Mouse (Mus musculus): ENCODE measurements at regions not wholly inside any gene's neighbourhood (a gene's known extent, or its start where the extent isn't known, plus 50 kb on each side); places are given as distances from the start of the nearest gene placed in this dataset.

- peak; percentile 30 for DNase-seq (ENCODE audit: low read depth)
Observed at GRCm38 (mm10) chr4:10774557-10775215, 99.6 kb upstream of the 2610301B20Rik start.

- no peak for DNase-seq (ENCODE audit: low read depth)
Observed at GRCm38 (mm10) chr4:10786701-10787100, 87.6 kb upstream of the 2610301B20Rik start.

- DNase-seq (ENCODE audit: low read depth), result no peak
Observed at GRCm38 (mm10) chr4:10788306-10788705, 86.0 kb upstream of the 2610301B20Rik start.

GRCm38 (mm10) chr4:10789141-10789540 lies 85.2 kb upstream of the 2610301B20Rik start:
- no peak for DNase-seq (ENCODE audit: low read depth)

GRCm38 (mm10) chr4:10792628-10793027 lies 81.7 kb upstream of the 2610301B20Rik start:
- no peak for DNase-seq (ENCODE audit: low read depth)

GRCm38 (mm10) chr4:10794471-10794870 lies 79.8 kb upstream of the 2610301B20Rik start:
- DNase-seq (ENCODE audit: low read depth), result peak; percentile 2

- no peak for DNase-seq (ENCODE audit: low read depth)
Observed at GRCm38 (mm10) chr4:10800780-10801553, 73.3 kb upstream of the 2610301B20Rik start.

GRCm38 (mm10) chr4:10804735-10805134 lies 69.6 kb upstream of the 2610301B20Rik start:
- no peak for DNase-seq (ENCODE audit: low read depth)

- no peak for DNase-seq (ENCODE audit: low read depth)
Observed at GRCm38 (mm10) chr4:10807260-10807659, 67.0 kb upstream of the 2610301B20Rik start.

- no peak for DNase-seq (ENCODE audit: low read depth)
Observed at GRCm38 (mm10) chr4:10812931-10813330, 61.4 kb upstream of the 2610301B20Rik start.

All from NIH3T3 (cell line).